Mouse (Mus musculus) cerebellum, adult 9-11 months (tissue): ENCODE measurements around the gene AW822073.
A peak's percentile ranks its signal among the peaks of the same experiment; 100 is the strongest.
"Not testable (repeated sequence)": the region's sequence is repeated elsewhere in the genome, so short reads cannot be mapped to it uniquely, and the experiment has no call there.

Experiments used
- DNase-seq: peaks from one replicate; pipeline ENCODE4 v3.0.0; 2022

The AW822073 gene

GRCm38 (mm10) chr10:58224827-58225785 lies at the start of gene AW822073:
Gene AW822073 (minus strand): TSS chr10:58224930.
- peak; percentile 35 for DNase-seq

- DNase-seq: no peak
Observed at GRCm38 (mm10) chr10:58258466-58258865, 33.7 kb upstream of the AW822073 start.

DNA sequence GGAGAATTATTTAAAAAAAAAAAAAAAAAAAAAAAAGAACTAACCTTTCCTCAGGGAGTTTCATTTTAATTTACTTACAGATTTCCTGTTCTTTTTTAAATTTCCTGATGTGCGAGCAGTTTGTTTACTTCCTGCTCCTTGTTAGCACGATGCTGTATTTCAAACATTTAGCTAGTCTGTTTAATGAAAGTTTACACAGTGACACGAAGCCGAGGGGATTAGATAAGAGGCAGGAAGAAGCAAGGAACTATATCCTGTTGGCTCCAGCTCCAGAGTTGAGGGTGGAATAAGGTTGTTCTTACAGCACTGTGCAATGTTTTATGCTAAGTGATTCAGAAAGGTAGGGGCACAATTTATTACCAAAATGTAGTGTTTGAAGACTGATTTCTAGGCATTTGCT lies 31.2 kb upstream of the AW822073 start:
- DNase-seq: no peak

- peak; percentile 93 for DNase-seq
Observed at GRCm38 (mm10) chr10:58255213-58255892, 30.6 kb upstream of the AW822073 start, which contains the start of gene Gcc2. Gene Gcc2 (plus strand): TSS chr10:58255497.

DNA sequence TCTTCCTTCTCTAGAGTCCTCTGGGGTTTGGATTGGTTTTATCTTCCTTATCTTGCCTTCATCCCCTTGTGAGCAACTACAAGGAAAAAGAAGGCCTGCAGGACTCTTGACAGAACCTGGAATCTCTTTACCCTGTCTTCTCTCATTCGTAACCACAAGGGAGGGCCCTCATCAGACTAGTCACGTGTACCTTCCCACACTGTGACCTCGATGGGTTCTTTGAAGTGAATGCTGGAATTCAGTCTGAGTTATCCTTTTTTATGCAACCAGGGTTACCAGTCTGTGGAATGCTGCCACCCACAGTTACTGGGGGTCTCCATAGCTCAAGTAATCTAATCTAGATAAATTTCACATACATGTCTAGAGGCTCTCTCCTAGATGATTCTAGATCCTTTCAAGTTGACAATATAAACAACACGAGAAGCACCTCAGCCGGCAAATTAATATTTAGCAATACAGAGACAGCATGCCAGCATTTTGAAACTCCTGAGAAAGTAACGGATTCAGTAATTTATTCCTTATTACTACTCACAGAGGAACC lies 30.0 kb upstream of the AW822073 start:
- DNase-seq: peak; percentile 17

DNA sequence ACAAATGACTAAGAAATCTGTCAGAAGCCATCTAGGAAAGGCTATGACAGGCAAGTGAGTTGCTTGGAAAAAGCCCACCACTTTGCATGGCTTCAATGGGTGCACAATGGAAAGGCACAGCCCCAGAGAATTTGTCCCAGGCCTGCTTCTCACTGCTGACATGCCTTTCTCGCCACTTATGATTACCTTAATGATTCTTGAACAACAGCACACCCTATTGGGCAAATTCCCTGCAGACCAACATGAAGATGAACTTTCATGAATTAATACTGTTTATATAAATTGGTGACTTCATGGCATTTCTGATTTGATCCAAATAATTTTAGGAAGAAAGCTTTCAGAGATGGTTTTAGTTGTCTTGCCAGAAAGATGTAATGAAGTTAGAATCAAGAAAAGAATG lies 24.8 kb upstream of the AW822073 start:
- DNase-seq: no peak

DNA sequence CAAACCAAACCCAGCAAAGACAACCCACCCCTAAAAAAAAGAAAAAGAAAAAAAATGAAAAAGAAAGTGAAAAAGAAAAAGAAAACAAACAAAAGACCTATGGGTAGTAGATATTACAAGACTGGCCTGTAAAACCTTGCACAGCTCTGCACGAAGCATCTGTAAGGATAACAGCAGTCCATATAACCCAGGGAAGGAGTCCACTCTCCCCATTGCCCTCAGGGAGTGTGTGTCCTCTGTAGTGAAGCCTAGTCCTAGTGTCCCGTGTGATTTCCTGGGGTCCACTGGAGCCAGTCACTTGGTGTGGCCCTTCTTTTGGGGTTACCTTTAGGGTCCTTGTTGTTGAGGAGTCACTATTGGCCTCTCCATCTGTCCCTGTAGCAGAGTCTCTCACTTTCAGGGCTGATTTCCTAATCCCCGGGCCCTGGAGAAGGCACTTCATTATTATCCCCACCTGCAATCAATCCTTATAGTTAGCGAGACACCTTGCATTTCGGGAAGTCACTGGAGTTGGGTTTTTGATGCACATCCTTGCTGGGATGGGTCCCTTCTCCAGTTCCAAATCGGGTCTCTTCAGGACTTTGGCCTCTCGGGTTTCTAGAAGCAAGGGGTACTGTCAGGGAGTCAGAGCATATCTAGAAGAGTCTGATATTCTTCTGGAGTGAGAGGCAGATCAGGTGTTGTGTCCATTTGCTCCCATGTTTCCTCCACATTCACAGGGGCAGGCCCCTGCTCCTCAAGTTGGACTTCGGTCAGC lies 14.4 kb upstream of the AW822073 start:
- DNase-seq: peak; percentile 49

- DNase-seq: no peak
Observed at GRCm38 (mm10) chr10:58236613-58237012, 11.9 kb upstream of the AW822073 start, which contains the start of gene Gm4981. Gene Gm4981 (minus strand): TSS chr10:58236701.

- DNase-seq: peak; percentile 22
Observed at GRCm38 (mm10) chr10:58234985-58235384, 10.3 kb upstream of the AW822073 start.

GRCm38 (mm10) chr10:58233740-58234121 lies 9.0 kb upstream of the AW822073 start:
- not testable (repeated sequence) for DNase-seq

- peak; percentile 37 for DNase-seq
Observed at GRCm38 (mm10) chr10:58233054-58233739, 8.5 kb upstream of the AW822073 start.

DNA sequence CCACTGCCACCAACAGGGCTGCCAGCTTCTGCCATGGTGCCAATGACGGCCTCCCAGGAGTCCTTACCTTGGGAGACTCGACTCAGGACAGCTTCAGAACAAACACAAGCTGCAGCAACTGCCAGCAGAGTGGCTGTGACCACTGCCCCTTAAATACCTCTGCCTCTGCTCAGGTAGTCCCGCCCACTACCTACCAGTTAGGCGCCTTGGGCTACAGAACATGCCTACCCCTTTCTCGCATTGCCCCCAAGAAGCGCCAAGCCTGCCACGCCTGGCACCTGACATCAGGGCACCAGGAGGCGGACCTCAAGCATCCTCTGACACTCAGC lies 7.9 kb upstream of the AW822073 start, which contains the start of gene Duxf3:
Duxf3 (minus strand) TSS at position 35 of the 329 bp plus-strand sequence.
- not testable (repeated sequence) for DNase-seq

GRCm38 (mm10) chr10:58231779-58232640 lies 7.3 kb upstream of the AW822073 start:
- peak; percentile 73 for DNase-seq

- DNase-seq: peak; percentile 52
Observed at GRCm38 (mm10) chr10:58231088-58231487, 6.4 kb upstream of the AW822073 start.

DNA sequence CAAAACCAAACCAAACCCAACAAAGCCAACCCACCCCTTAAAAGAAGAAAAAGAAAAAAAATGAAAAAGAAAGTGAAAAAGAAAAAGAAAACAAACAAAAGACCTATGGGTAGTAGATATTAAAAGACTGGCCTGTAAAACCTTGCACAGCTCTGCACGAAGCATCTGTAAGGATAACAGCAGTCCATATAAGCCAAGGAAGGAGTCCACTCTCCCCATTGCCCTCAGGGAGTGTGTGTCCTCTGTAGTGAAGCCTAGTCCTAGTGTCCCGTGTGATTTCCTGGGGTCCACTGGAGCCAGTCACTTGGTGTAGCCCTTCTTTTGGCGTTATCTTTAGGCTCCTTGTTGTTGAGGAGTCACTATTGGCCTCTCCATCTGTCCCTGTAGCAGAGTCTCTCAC lies 5.3 kb upstream of the AW822073 start:
- DNase-seq: not testable (repeated sequence)

GRCm38 (mm10) chr10:58227798-58228197 lies 3.1 kb upstream of the AW822073 start:
- peak; percentile 43 for DNase-seq

GRCm38 (mm10) chr10:58226357-58226756 lies 1.6 kb upstream of the AW822073 start:
- not testable (repeated sequence) for DNase-seq

GRCm38 (mm10) chr10:58223972-58224805 lies 541 bp downstream of the AW822073 start:
- DNase-seq: peak; percentile 64

- DNase-seq: not testable (repeated sequence)
Observed at GRCm38 (mm10) chr10:58223161-58223560, 1.6 kb downstream of the AW822073 start.

GRCm38 (mm10) chr10:58221571-58221970 lies 3.2 kb downstream of the AW822073 start:
- DNase-seq: peak; percentile 31
